Mouse (Mus musculus) heart, embryonic 15.5 days (tissue): ENCODE measurements at regions not wholly inside any gene's neighbourhood (a gene's known extent, or its start where the extent isn't known, plus 50 kb on each side); places are given as distances from the start of the nearest gene placed in this dataset.

Source experiments
- ATAC-seq: fragments of 200-750 bp; cut with Nextera tagmentation; replicated peaks from 2 replicates; pipeline ENCODE4 v1.8.0; 2017; ENCODE audit warnings: low read depth, moderate TSS enrichment; ENCODE audit not compliant: insufficient number of reproducible peaks, insufficient read depth, low FRiP score
- H3K27ac ChIP-seq: fragments of 300-500 bp; sonication (generic); 2 replicates; pipeline ENCODE4 v1.5.1; 2015; ENCODE audit warnings: mild to moderate bottlenecking, inconsistent platforms
- H3K27me3 ChIP-seq: fragments of 300-500 bp; sonication (generic); 2 replicates; pipeline ENCODE4 v1.6.1; 2015; ENCODE audit warnings: inconsistent platforms
- H3K36me3 ChIP-seq: fragments of 300-500 bp; sonication (generic); 2 replicates; pipeline ENCODE4 v1.6.1; 2015; ENCODE audit warnings: mild to moderate bottlenecking, inconsistent platforms
- H3K4me1 ChIP-seq: fragments of 300-500 bp; sonication (generic); replicated peaks from 2 replicates; pipeline ENCODE4 v1.6.1; 2015; ENCODE audit warnings: inconsistent platforms
- H3K4me2 ChIP-seq: fragments of 300-500 bp; sonication (generic); 2 replicates; pipeline ENCODE4 v1.6.1; 2015; ENCODE audit warnings: inconsistent platforms, mild to moderate bottlenecking, moderate library complexity
- H3K4me3 ChIP-seq: fragments of 300-500 bp; sonication (generic); 2 replicates; pipeline ENCODE4 v1.5.1; 2015; ENCODE audit warnings: mild to moderate bottlenecking, inconsistent platforms
- H3K9ac ChIP-seq: fragments of 300-500 bp; sonication (generic); 2 replicates; pipeline ENCODE4 v1.6.1; 2015; ENCODE audit warnings: mild to moderate bottlenecking, inconsistent platforms
- H3K9me3 ChIP-seq: fragments of 300-500 bp; sonication (generic); replicated peaks from 2 replicates; pipeline ENCODE4 v1.6.1; 2016; ENCODE audit warnings: inconsistent platforms
- WGBS: fragments of 180-500 bp; shearing (Covaris S2); methylation state at CpG from one replicate; pipeline ENCODE4 v1.1.7; 2015; ENCODE audit warnings: mixed read lengths; 5-methylcytosine and 5-hydroxymethylcytosine counted together

GRCm38 (mm10) chr1:92727961-92728360 is 79.3 kb upstream of the Otos start:
- no peak for ATAC-seq
- H3K4me3 ChIP-seq: no peak overlapping the region
- 58% methylated on average over 4 of the region's 4 CpGs for WGBS

DNA sequence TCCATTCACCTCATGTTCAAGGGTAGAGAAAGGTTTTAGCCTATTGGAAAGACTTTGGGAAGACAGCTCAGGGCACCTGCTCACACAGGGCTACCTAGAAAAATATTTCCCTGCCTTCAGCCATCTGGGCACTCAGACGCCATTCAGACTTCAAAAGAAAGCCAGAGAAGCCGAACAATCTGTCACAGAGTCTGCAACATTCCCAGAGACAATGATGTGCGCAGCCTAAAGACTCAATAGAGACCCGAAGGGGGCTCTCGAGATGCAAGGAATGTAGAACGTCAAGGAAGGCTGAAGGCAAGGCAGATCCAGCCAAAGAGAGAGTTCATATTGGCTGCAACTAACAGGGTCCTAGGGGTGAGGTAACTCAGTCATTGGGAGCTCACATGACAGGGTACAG is 78.7 kb upstream of the Otos start:
- 73% methylated on average over 6 of the region's 6 CpGs for WGBS
- Histone ChIP-seq H3K27me3 (no peaks in the 10 kb centered on the region), H3K4me1 (peaks cover 8% of the 10 kb centered on the region), H3K4me3 (no peak overlapping the region), H3K4me2 (no peak overlapping the region), H3K9ac (no peak overlapping the region), H3K27ac (no peak overlapping the region), H3K9me3 (no peaks in the 10 kb centered on the region), H3K36me3 (no peaks in the 10 kb centered on the region)
- ATAC-seq: no peak

More at GRCm38 (mm10) chr1:92727961-92728360, 79.3 kb upstream of the Otos start:
- no peak overlapping the region for H3K9ac ChIP-seq
- H3K36me3 ChIP-seq: no peaks in the 10 kb centered on the region
- no peak overlapping the region for H3K27ac ChIP-seq
- no peaks in the 10 kb centered on the region for H3K9me3 ChIP-seq
- no peaks in the 10 kb centered on the region for H3K27me3 ChIP-seq
- H3K4me1 ChIP-seq: peaks cover 8% of the 10 kb centered on the region
- no peak overlapping the region for H3K4me2 ChIP-seq

DNA sequence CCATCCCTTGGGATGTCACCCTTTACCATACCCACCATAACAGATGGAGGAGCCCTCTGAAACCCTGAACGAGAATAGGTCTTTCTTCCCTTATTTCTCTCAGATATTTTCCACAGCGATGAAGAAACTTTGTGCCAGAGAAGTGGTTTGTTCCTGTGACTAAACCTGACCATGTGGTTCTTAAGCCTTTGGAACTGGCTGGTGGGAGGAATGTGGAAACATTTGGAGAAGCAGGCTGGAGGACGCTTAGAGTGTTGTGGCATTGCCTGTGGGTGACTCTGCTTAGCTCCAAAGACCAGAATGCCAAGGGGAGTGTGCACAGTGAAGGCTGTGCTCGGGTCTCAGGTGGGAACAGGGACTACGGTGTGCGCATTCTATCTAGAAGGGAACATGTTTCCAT is 77.7 kb upstream of the Otos start:
- 80% methylated on average over 6 of the region's 6 CpGs for WGBS
- no peaks in the 10 kb centered on the region for H3K27me3 ChIP-seq

DNA sequence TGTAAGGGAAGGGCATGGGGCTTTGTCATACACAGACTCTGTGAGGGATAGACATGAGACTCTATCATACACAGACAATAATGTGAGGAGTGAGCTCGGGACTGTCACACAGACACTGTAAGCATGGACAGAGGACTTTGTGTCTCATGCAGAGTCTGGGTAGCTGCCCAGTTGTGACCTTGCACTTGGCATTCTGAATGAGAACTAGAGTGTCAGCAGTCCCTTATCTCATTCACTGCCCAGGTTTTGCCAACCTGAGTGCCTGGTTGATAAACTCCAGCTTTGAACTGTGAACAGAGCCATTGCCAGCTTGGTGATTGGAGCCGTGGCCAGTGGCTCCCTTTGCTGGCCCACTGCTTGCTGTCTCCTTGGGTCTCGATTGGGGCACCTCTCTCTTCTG is 75.5 kb upstream of the Otos start:
- Histone ChIP-seq H3K36me3 (no peaks in the 10 kb centered on the region), H3K27ac (no peak overlapping the region; the same call in 1 of the 2 replicates), H3K4me1 (peaks cover 35% of the 10 kb centered on the region), H3K4me2 (no peak overlapping the region), H3K9me3 (no peaks in the 10 kb centered on the region), H3K4me3 (no peak overlapping the region), H3K27me3 (no peaks in the 10 kb centered on the region), H3K9ac (no peak overlapping the region)
- WGBS: 41% methylated on average over 3 of the region's 3 CpGs
- ATAC-seq: no peak

More for the DNA sequence above, 77.7 kb upstream of the Otos start:
- Histone ChIP-seq H3K4me3 (no peak overlapping the region), H3K9me3 (no peaks in the 10 kb centered on the region), H3K4me1 (peaks cover 13% of the 10 kb centered on the region), H3K4me2 (no peak overlapping the region), H3K9ac (no peak overlapping the region), H3K36me3 (no peaks in the 10 kb centered on the region), H3K27ac (no peak overlapping the region)
- no peak for ATAC-seq

- Histone ChIP-seq H3K4me1 (peaks cover 52% of the 10 kb centered on the region), H3K9me3 (no peaks in the 10 kb centered on the region), H3K4me3 (no peak overlapping the region), H3K9ac (peak overlapping the region; percentile 12; the same call in 1 of the 2 replicates), H3K27me3 (no peaks in the 10 kb centered on the region), H3K4me2 (no peak overlapping the region), H3K27ac (peak overlapping the region; percentile 91), H3K36me3 (no peaks in the 10 kb centered on the region)
- 32% methylated on average over 10 of the region's 10 CpGs for WGBS
- ATAC-seq: peak; percentile 87
Measured at GRCm38 (mm10) chr1:92720567-92720966, 71.9 kb upstream of the Otos start.

GRCm38 (mm10) chr1:92719864-92720263 is 71.2 kb upstream of the Otos start:
- WGBS: 88% methylated on average over 6 of the region's 6 CpGs
- H3K9me3 ChIP-seq: no peaks in the 10 kb centered on the region
- H3K4me2 ChIP-seq: no peak overlapping the region
- no peak overlapping the region for H3K4me3 ChIP-seq
- no peaks in the 10 kb centered on the region for H3K27me3 ChIP-seq
- no peak for ATAC-seq
- peaks cover 59% of the 10 kb centered on the region for H3K4me1 ChIP-seq
- no peak overlapping the region for H3K9ac ChIP-seq
- no peaks in the 10 kb centered on the region for H3K36me3 ChIP-seq
- H3K27ac ChIP-seq: peak overlapping the region; percentile 91

- Histone ChIP-seq H3K27me3 (0 out of 2 replicates have a peak, but pooled peaks cover 4% of the 10 kb centered on the region), H3K27ac (no peak overlapping the region), H3K4me3 (no peak overlapping the region), H3K9ac (no peak overlapping the region), H3K4me2 (no peak overlapping the region), H3K4me1 (peaks cover 52% of the 10 kb centered on the region), H3K9me3 (no peaks in the 10 kb centered on the region), H3K36me3 (no peaks in the 10 kb centered on the region)
- 53% methylated on average over 4 of the region's 4 CpGs for WGBS
- ATAC-seq: no peak
Measured at GRCm38 (mm10) chr1:92718108-92718507, 69.5 kb upstream of the Otos start.

GRCm38 (mm10) chr1:92714725-92715324 is 66.2 kb upstream of the Otos start:
- H3K9ac ChIP-seq: no peak overlapping the region
- WGBS: 57% methylated on average over 9 of the region's 9 CpGs

GRCm38 (mm10) chr1:92712366-92712765 is 63.7 kb upstream of the Otos start:
- peaks cover 30% of the 10 kb centered on the region for H3K4me1 ChIP-seq

More at GRCm38 (mm10) chr1:92714725-92715324, 66.2 kb upstream of the Otos start:
- Histone ChIP-seq H3K4me3 (no peak overlapping the region), H3K27me3 (0 out of 2 replicates have a peak, but pooled peaks cover 4% of the 10 kb centered on the region), H3K9me3 (no peaks in the 10 kb centered on the region), H3K4me1 (peaks cover 32% of the 10 kb centered on the region), H3K36me3 (no peaks in the 10 kb centered on the region), H3K27ac (no peak overlapping the region), H3K4me2 (no peak overlapping the region)
- no peak for ATAC-seq

GRCm38 (mm10) chr1:92710321-92710839 is 61.7 kb upstream of the Otos start:
- H3K27me3 ChIP-seq: 0 out of 2 replicates have a peak, but pooled peaks cover 4% of the 10 kb centered on the region
- H3K27ac ChIP-seq: no peak overlapping the region
- 80% methylated on average over 2 of the region's 2 CpGs for WGBS
- H3K9me3 ChIP-seq: no peaks in the 10 kb centered on the region; the same call in 1 of the 2 replicates
- peaks cover 21% of the 10 kb centered on the region for H3K4me1 ChIP-seq
- H3K36me3 ChIP-seq: no peaks in the 10 kb centered on the region
- no peak overlapping the region for H3K4me2 ChIP-seq
- no peak overlapping the region for H3K9ac ChIP-seq
- H3K4me3 ChIP-seq: no peak overlapping the region
- ATAC-seq: no peak

More at GRCm38 (mm10) chr1:92712366-92712765, 63.7 kb upstream of the Otos start:
- Histone ChIP-seq H3K4me2 (no peak overlapping the region), H3K4me3 (no peak overlapping the region), H3K9ac (no peak overlapping the region), H3K27me3 (0 out of 2 replicates have a peak, but pooled peaks cover 4% of the 10 kb centered on the region), H3K36me3 (no peaks in the 10 kb centered on the region), H3K27ac (no peak overlapping the region), H3K9me3 (no peaks in the 10 kb centered on the region; the same call in 1 of the 2 replicates)
- ATAC-seq: no peak
- WGBS: 87% methylated on average over 8 of the region's 8 CpGs

DNA sequence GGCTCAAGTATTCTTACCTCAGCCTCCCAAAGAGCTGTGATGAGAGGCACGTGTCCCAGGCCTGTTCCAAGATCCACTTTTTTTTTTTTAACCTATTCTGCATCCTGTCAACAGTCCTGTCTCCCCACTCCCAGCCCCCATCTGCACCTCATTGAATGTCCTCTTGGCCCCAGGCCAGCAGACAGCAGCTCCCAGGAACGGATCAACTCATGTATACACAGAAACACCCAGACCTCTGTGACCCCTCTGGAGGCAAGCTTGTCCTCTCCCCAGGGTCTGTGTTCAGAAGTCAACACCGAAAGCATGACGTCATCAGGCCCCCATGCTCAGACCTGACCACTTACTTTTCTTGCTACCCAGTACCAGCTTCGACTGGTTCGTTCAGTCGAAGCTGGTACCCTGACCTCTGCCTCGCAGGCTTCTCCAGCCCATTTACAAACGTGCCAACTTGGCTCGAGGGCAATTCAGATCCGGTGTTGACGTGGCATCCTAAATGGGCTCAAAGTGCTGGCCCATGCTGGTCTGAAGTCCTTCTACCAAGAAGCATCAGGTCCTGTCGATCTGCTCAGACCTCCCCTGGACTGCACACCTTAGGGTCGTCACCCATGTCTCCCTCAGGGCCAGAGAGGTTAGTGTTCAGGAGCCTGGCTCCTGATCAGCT is 60.7 kb upstream of the Otos start:
- Histone ChIP-seq H3K27ac (no peak overlapping the region), H3K36me3 (no peaks in the 10 kb centered on the region), H3K4me2 (no peak overlapping the region), H3K4me1 (peaks cover 15% of the 10 kb centered on the region), H3K27me3 (0 out of 2 replicates have a peak, but pooled peaks cover 4% of the 10 kb centered on the region), H3K4me3 (no peak overlapping the region), H3K9ac (no peak overlapping the region), H3K9me3 (no peaks in the 10 kb centered on the region; the same call in 1 of the 2 replicates)
- ATAC-seq: peak; percentile 50; the same call in 1 of the 2 replicates
- WGBS: 57% methylated on average over 14 of the region's 14 CpGs
